Mouse (Mus musculus) bone marrow, adult 2 months (tissue): ENCODE data around the gene Prom2.
A peak's percentile ranks its signal among the peaks of the same experiment; 100 is the strongest.

Source experiments
- CTCF ChIP-seq: fragments of 200-500 bp; IDR thresholded peaks from 2 replicates; pipeline ENCODE4 v1.5.1; 2011; ENCODE audit warnings: low read length, control low read depth; ENCODE audit not compliant: control insufficient read depth, insufficient read depth
- POLR2A ChIP-seq: fragments of 200-500 bp; IDR thresholded peaks from 2 replicates; pipeline ENCODE4 v1.6.1; 2011; ENCODE audit warnings: low read depth, mild to moderate bottlenecking, control low read depth, low read length, borderline replicate concordance; ENCODE audit not compliant: control insufficient read depth

DNA sequence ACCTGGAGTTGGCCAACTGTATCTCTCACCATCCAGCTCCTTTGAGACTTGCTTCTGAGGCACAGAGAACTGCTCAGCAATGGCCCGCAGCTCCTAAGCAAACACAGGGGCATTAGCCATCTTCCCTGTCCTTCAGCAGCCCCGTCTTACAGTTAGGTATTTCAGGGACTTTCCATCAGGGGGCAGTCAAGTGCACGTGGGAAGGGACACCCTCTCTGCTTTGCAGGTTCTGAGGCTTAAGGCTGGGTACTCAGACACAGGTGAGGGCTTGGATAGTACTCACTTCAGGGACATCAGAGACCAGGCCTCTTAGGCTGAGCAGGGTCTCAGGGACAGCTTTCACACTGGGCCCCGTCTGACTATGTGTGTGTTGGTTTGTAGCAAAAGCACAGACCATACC, 1.8 kb downstream of the Prom2 start:
- peak; percentile 37; the same call in 1 of the 2 replicates for TF ChIP-seq CTCF
- no peak for TF ChIP-seq POLR2A
